Mouse (Mus musculus): Measurements from ENCODE around the gene Galr3. TPM values are rescaled to one million over a fixed set of nuclear protein-coding genes. Genes with fewer than 3 reads are reported as not detected.
A peak's percentile ranks its signal among the peaks of the same experiment; 100 is the strongest.

The Galr3 gene
- polyA plus RNA-seq, 1 experiment from 2014 or later = 0.68 TPM

DNA sequence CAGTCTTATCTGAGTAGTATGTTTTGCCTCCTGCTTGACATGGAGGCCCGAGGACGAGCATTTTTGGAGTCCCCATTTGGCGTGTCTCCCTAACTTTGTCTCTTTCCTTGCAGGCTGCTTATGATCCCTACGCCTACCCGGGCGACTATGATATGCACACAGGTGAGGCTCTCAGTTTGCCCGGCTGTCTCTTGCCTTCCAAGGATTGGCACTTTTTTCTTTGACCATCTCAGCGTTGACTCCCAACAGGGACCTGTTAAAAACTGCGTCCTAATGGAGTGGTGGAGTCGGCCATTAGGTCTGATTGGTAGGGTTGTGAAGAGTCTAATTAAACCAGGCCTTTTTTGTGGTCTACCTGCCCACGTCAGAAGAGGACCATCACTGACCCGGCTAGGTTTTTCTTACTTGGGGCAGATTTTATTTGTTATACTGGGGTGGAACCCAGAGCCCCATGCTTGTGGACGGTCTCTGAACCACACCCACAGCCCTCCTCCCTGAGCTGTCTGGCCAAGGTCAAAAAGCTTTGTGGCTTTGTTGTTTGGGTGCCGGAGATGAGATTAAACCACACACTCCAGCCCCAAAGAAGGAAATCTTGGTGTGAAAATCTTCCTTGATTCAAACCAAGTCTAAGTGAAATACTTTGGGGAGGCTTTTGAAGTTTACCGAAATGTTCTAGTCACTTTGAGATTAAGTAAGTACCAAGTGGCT is 34.1 kb downstream of the Galr3 start:
- peaks cover 40% of the 10 kb centered on the region for H3K36me3 ChIP-seq
- H3K27me3 ChIP-seq (replicated peaks) = no peaks in the 10 kb centered on the region
- peak overlapping the region; percentile 74 for H3K4me2 ChIP-seq
- peaks cover 16% of the 10 kb centered on the region for H3K4me1 ChIP-seq
- H3K27ac ChIP-seq = peak overlapping the region; percentile 79; the same call in 1 of the 2 replicates
- H3K9ac ChIP-seq = peak overlapping the region; percentile 81
- peak overlapping the region; percentile 92 for H3K4me3 ChIP-seq (replicated peaks)
- ATAC-seq (ENCODE audit: insufficient read depth, low FRiP score, low read depth) = no peak
- H3K9me3 ChIP-seq = no peaks in the 10 kb centered on the region
- 29% methylated on average over 15 of the region's 15 CpGs for WGBS

- Histone ChIP-seq H3K9ac (no peak overlapping the region), H3K4me1 (peaks cover 12% of the 10 kb centered on the region), H3K4me3 (replicated peaks) (no peak overlapping the region), H3K4me2 (no peak overlapping the region), H3K27me3 (replicated peaks) (no peaks in the 10 kb centered on the region), H3K9me3 (no peaks in the 10 kb centered on the region), H3K36me3 (peaks cover 77% of the 10 kb centered on the region), H3K27ac (no peak overlapping the region)
- no peak for ATAC-seq (ENCODE audit: insufficient read depth, low FRiP score, low read depth)
- WGBS = 84% methylated on average over 7 of the region's 7 CpGs
Observed at GRCm38 (mm10) chr15:79079567-79079966, 37.9 kb downstream of the Galr3 start.

- peak overlapping the region; percentile 67; the same call in 1 of the 2 replicates for H3K27ac ChIP-seq
- no peaks in the 10 kb centered on the region for H3K27me3 ChIP-seq (replicated peaks)
- H3K9me3 ChIP-seq = no peaks in the 10 kb centered on the region
- peaks cover 47% of the 10 kb centered on the region for H3K36me3 ChIP-seq
- no peak overlapping the region for H3K9ac ChIP-seq
- H3K4me1 ChIP-seq = peaks cover 16% of the 10 kb centered on the region
- H3K4me3 ChIP-seq (replicated peaks) = no peak overlapping the region
- no peak for ATAC-seq (ENCODE audit: insufficient read depth, low FRiP score, low read depth)
- no peak overlapping the region for H3K4me2 ChIP-seq
- 75% methylated on average over 6 of the region's 6 CpGs for WGBS
Observed at GRCm38 (mm10) chr15:79092284-79092683, 50.6 kb downstream of the Galr3 start.

Small RNA genes within 50 kb of the gene (microRNA-seq; reads per million reads assigned to microRNA genes)
- gene Mir6956 = not detected

Other genes with a start within 250 kb of the Galr3 start
- gene Card10, start 238.8 kb upstream of the Galr3 start, polyA plus RNA-seq (2015; fragmentation: Nextera tagmentation; extraction: Ambion mirVana) = 6.6 and 7.6 TPM in 2 replicates
- gene Cdc42ep1, start 199.3 kb upstream of the Galr3 start, polyA plus RNA-seq (2015; fragmentation: Nextera tagmentation; extraction: Ambion mirVana) = 54.1 and 62.1 TPM in 2 replicates
- gene Lgals2, start 186.4 kb upstream of the Galr3 start, polyA plus RNA-seq (2015; fragmentation: Nextera tagmentation; extraction: Ambion mirVana) = 210 and 299 TPM in 2 replicates
- gene Gga1, start 164.7 kb upstream of the Galr3 start, polyA plus RNA-seq (2015; fragmentation: Nextera tagmentation; extraction: Ambion mirVana) = 47.1 TPM in 2 replicates
- gene Gm49510, start 142.2 kb upstream of the Galr3 start, polyA plus RNA-seq (2015; fragmentation: Nextera tagmentation; extraction: Ambion mirVana) = 0.42 and 0.52 TPM in 2 replicates
- gene Sh3bp1, start 142.1 kb upstream of the Galr3 start, polyA plus RNA-seq (2015; fragmentation: Nextera tagmentation; extraction: Ambion mirVana) = 34.8 and 36.9 TPM in 2 replicates
- gene Pdxp, start 128.0 kb upstream of the Galr3 start, polyA plus RNA-seq (2015; fragmentation: Nextera tagmentation; extraction: Ambion mirVana) = 11.8 and 12.8 TPM in 2 replicates
- 1,300 and 1,476 TPM in 2 replicates for gene Lgals1, start 115.2 kb upstream of the Galr3 start, polyA plus RNA-seq (2015; fragmentation: Nextera tagmentation; extraction: Ambion mirVana)
- 47.4 and 49.9 TPM in 2 replicates for gene Nol12, start 107.0 kb upstream of the Galr3 start, polyA plus RNA-seq (2015; fragmentation: Nextera tagmentation; extraction: Ambion mirVana)
- 54.4 TPM in 2 replicates for gene Triobp, start 94.2 kb upstream of the Galr3 start, polyA plus RNA-seq (2015; fragmentation: Nextera tagmentation; extraction: Ambion mirVana)
- gene H1f0, start 13.4 kb upstream of the Galr3 start, polyA plus RNA-seq (2015; fragmentation: Nextera tagmentation; extraction: Ambion mirVana) = 546 and 587 TPM in 2 replicates
- 49.7 and 51.8 TPM in 2 replicates for gene Ankrd54, start 21.0 kb downstream of the Galr3 start, polyA plus RNA-seq (2015; fragmentation: Nextera tagmentation; extraction: Ambion mirVana)
- 200 and 222 TPM in 2 replicates for gene Eif3l, start 33.3 kb downstream of the Galr3 start, polyA plus RNA-seq (2015; fragmentation: Nextera tagmentation; extraction: Ambion mirVana)
- gene Micall1, start 67.0 kb downstream of the Galr3 start, polyA plus RNA-seq (2015; fragmentation: Nextera tagmentation; extraction: Ambion mirVana) = 11.5 and 11.9 TPM in 2 replicates
- 308 and 336 TPM in 2 replicates for gene Polr2f, start 99.1 kb downstream of the Galr3 start, polyA plus RNA-seq (2015; fragmentation: Nextera tagmentation; extraction: Ambion mirVana)
- gene 1700088E04Rik, start 99.4 kb downstream of the Galr3 start, polyA plus RNA-seq (2015; fragmentation: Nextera tagmentation; extraction: Ambion mirVana) = 6.7 and 6.9 TPM in 2 replicates
- 9.1 and 9.7 TPM in 2 replicates for gene Sox10, start 123.4 kb downstream of the Galr3 start, polyA plus RNA-seq (2015; fragmentation: Nextera tagmentation; extraction: Ambion mirVana)
- 47.6 and 51.4 TPM in 2 replicates for gene Pick1, start 187.3 kb downstream of the Galr3 start, polyA plus RNA-seq (2015; fragmentation: Nextera tagmentation; extraction: Ambion mirVana)
- gene Gm49486, start 187.5 kb downstream of the Galr3 start, polyA plus RNA-seq (2015; fragmentation: Nextera tagmentation; extraction: Ambion mirVana) = 0.61 and 0.65 TPM in 2 replicates
- gene Slc16a8, start 212.9 kb downstream of the Galr3 start, polyA plus RNA-seq (2015; fragmentation: Nextera tagmentation; extraction: Ambion mirVana) = 0.22 and 0.28 TPM in 2 replicates
- gene Baiap2l2, start 243.7 kb downstream of the Galr3 start, polyA plus RNA-seq (2015; fragmentation: Nextera tagmentation; extraction: Ambion mirVana) = 8.4 and 9.1 TPM in 2 replicates